8 mouse cellular contexts compared by ENCODE assay signal in the genomic region with DNA sequence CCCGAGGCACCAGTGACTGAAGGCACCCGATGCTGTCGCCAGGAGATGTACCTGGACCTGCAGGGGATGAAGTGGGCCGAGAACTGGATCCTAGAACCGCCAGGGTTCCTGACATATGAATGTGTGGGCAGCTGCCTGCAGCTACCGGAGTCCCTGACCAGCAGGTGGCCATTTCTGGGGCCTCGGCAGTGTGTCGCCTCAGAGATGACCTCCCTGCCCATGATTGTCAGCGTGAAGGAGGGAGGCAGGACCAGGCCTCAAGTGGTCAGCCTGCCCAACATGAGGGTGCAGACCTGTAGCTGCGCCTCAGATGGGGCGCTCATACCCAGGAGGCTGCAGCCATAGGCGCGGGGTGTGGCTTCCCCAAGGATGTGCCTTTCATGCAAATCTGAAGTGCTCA. TPM values are rescaled to one million over a fixed set of nuclear protein-coding genes. Genes with fewer than 3 reads are reported as not detected.
"Had no signal": no experiment of that assay in that cellular context is flagged by ENCODE, and none has a peak within 500 bp of the region (broad histone marks: within the 10 kb centered on the region; RNA-seq: fewer than 3 reads in every experiment).

No protein-coding gene starts in this region.

RNA-seq across cellular contexts. Expression of a gene that starts 2.8 kb away (rescaled TPM):
- polyA plus RNA-seq: neural tube, embryonic 14.5 days had no signal

RNA-seq across cellular contexts. Expression of a gene that starts 44.7 kb away (rescaled TPM):
- total RNA-seq: megakaryocyte progenitor cell, adult 5-6 weeks; megakaryocyte-erythroid progenitor cell, adult 5-6 weeks had no signal
- polyA plus RNA-seq: limb, embryonic 12.5 days; midbrain, embryonic 11.5 days; neural tube, embryonic 11.5 days; small intestine, adult 2 months; spleen, adult 2 months had no signal
